Mouse (Mus musculus) mesoderm, embryonic 11.5 days (tissue): ENCODE results near the gene Napa.

ENCODE experiments used
- DNase-seq: peaks from one replicate; pipeline ENCODE4 v3.0.0-alpha.2; 2012; ENCODE audit warnings: low read depth, low spot score

Gene Napa

GRCm38 (mm10) chr7:16130956-16131634, 32.8 kb downstream of the Napa start:
- no peak for DNase-seq

- DNase-seq, result no peak
These were observed 33.9 kb downstream of the Napa start for GRCm38 (mm10) chr7:16132161-16132581.

DNA sequence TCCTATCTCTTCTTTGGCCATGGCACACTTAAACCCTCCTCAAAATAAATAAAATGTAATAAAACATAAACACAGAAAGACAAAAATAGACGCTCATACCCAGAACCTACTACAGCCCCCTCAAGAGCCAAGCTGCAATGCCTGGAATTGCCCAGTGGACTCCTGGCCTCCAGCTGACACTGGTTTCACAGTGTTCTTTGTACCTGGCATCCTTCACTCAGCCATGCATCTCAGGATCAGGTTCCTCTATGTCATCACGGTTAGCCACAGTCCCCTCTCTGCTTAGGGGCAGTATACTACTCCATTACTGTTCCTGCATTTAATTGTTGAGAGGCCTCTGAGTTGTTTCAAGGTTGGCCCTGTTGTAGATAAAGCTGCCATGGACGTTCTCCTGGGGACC, 34.7 kb downstream of the Napa start:
- DNase-seq, result no peak

DNA sequence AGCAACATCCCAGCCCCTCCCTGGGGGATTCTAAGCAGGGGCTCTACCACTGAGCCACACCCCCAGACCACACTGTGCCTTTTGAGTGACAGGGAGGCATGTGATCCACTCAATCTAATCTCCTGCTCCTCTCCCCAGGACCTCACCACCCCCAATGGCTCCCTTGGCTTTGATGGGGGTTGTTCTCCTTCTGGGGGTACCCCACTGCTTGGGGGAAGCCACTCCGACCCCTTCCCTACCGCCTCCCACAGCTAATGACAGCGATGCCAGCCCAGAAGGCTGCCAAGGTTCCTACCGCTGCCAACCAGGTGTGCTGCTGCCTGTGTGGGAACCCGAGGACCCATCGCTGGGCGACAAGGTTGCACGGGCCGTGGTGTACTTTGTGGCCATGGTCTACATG, 35.4 kb downstream of the Napa start:
- DNase-seq, result no peak

DNA sequence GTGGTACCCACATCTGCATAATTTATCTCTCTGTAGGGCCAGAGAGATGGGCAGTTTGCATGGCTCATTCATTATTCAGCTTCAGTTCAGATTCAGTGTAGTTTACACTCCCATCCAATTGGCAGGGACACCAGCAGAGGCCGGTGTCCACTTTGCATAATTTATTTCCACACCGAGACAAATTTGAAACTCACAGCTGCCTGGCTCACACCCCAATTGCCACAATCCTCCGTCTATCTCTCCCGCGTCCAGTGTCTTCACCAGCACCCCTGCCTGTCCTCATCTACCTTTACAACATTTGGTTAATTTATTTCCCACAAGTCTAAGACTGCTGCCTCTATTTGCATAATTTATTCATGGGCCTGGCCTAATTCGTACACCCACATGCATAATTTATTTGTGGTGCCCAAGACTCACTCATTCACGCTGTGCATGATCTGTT, 36.7 kb downstream of the Napa start:
- DNase-seq, result peak; percentile 49

GRCm38 (mm10) chr7:16146489-16147410, 48.5 kb downstream of the Napa start:
- no peak for DNase-seq

DNA sequence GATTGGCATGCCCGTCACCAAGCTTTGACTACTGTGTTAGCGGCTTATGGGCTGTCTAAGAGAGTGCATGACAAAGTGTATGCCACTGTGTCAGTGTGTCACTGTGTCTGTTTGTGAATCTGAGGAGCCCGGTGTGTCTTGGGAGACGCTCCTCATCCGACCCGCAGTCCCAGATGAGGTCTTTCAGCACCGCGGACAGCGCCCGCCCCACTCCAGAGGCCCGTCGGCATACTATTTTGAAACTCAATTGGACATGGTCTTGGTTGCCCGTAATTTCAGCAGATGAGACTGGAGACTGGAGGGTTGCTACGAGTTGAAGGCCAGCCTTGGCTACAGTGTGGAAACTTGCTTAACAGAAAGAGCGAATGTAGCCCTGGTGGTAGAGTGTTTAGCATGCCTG, 49.4 kb downstream of the Napa start:
- peak; percentile 70 for DNase-seq

DNA sequence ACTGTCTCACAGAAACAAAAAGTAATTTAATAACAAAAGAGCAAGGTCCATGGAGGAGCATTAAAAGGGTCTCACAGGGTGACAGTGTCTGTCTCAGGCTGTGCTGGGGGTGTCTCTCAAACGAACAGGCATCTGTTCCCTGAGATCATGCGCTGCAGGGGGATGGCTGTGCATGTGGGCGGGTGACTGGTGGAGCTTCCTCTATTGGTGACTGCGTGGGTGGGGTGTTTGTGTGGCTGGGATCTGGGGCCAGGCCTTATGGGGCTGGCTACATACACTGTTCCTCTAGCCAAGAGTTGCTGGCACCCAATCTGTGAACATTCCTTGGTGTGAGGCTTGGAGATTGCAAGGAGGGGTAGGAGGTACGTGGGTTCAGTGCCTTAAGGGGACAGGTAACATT, 51.0 kb downstream of the Napa start:
- no peak for DNase-seq

GRCm38 (mm10) chr7:16150191-16151145, 52.2 kb downstream of the Napa start:
- DNase-seq, result no peak

DNA sequence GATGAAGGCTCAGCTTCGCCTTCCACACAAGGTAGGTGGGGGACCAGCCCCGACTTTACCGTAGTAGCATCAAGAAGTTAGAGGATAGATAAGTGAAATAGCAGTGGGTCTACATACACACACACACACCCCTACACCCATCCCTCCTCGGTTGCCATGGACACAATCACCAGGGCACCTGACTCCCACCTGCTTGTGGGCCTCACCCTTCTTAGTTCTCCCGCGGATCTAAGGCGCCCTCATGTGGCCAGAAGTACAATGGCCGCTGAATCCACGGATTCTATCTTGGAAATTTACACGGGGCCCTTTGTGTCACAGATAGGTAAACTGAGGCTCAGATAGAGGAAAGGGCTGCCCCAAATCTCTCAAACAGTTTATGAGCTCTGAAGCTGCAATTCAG, 55.3 kb downstream of the Napa start:
- DNase-seq, result peak; percentile 76

GRCm38 (mm10) chr7:16155132-16155872, 57.0 kb downstream of the Napa start:
- DNase-seq, result no peak

DNA sequence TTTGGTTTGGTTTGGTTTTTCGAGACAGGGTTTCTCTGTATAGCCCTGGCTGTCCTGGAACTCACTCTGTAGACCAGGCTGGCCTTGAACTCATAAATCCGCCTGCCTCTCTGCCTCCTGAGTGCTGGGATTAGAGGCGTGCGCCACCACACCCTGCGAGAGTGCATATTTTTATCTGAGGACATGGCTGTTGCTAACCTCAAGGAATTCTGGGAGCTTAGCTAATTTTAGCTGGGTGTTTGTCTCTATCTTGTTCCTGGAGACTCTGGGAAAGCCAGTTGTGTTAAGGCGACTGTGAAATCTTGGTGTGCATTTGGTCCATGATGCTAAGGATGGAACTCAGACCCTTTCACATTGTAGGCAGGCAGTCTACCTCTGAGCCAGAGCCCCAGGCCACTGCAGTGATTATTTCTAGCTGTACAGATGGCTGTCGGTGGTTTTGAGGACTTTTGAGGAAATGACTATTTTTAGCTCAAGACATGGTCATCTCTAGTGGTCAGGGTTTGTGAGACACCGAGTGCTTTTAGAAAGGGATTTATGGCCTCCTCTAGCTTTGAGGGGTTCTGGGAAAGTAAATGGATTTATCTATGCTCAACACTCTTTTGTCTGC, 58.0 kb downstream of the Napa start:
- DNase-seq, result no peak

DNA sequence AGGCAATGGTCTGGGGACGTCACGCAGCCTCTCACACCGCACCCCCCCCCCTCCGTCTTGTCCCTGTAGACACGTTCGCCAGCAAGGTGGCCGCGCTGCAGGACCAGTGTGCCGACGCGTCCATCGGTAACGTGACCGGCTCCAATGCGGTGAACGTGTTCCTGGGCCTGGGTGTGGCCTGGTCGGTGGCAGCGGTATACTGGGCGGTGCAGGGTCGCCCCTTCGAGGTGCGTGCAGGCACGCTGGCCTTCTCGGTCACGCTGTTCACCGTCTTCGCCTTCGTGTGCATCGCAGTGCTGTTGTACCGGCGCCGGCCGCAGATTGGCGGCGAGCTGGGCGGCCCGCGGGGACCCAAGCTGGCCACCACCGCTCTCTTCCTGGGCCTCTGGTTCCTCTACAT, 60.5 kb downstream of the Napa start:
- no peak for DNase-seq

GRCm38 (mm10) chr7:16160702-16161101, 62.4 kb downstream of the Napa start:
- no peak for DNase-seq

DNA sequence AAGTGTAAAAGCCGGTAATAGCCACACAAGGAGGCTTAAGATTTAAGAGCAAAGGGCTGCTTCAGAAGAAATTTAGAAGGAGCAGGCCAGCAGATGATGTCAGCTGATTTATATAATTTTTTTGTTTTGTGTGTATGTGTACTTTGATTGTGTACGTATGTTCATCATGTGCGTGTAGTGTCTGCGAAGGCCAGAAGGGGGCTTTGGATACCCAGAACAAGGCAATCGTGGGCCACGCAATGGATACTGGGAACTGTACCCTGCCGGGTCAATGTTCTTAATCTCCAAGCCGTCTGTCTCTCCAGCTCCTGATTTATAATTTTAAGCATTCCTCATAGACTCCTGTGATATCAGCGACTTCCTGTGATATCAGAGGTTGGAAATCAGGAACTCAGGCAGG, 63.0 kb downstream of the Napa start:
- DNase-seq, result no peak

GRCm38 (mm10) chr7:16162036-16162435, 63.8 kb downstream of the Napa start:
- no peak for DNase-seq
